Mouse (Mus musculus) embryo, embryonic 11 days (tissue): Measurements from ENCODE around the gene Rtp4.

ENCODE experiments used
- DNase-seq: peaks from one replicate; pipeline ENCODE4 v3.0.0-alpha.2; 2015

Rtp4 gene

DNA sequence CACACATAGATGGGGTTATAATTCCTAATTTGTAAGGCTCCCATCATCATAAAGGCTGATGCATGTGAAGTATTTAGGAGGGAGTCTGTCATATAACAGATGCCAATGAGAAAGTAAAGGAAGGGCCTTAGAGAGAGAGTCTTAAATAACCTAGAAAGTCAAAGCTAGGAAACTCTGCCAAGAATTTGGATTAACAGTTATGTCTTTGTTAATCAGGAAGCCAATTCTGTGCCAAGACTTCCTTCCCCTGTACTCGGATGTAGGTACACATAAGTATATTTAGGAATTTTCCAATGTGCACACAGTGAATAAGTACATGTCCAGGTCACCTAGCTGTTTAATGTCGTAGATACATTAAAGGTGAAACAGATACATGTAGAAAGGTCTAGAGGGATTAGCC lies 3.5 kb upstream of the Rtp4 start:
- DNase-seq, result no peak

DNA sequence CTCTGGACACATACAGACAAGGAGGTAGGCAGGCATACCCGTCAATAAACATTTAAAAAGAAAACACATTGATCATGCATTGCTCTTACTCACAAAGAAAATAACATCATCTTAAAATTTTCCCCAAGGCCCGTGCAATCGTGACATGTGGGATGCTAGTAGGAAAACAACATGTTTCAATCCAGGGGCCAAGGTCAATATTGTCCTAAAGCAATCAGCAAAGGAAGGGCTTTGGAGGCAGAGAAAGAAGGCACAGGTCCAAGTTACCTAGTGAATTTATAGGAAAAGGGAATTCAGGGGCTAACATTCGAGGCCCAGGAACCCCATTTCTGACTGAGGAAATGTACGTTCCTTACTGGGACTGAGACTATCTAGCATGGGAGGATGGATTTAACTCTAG lies 2.9 kb upstream of the Rtp4 start:
- no peak for DNase-seq

DNA sequence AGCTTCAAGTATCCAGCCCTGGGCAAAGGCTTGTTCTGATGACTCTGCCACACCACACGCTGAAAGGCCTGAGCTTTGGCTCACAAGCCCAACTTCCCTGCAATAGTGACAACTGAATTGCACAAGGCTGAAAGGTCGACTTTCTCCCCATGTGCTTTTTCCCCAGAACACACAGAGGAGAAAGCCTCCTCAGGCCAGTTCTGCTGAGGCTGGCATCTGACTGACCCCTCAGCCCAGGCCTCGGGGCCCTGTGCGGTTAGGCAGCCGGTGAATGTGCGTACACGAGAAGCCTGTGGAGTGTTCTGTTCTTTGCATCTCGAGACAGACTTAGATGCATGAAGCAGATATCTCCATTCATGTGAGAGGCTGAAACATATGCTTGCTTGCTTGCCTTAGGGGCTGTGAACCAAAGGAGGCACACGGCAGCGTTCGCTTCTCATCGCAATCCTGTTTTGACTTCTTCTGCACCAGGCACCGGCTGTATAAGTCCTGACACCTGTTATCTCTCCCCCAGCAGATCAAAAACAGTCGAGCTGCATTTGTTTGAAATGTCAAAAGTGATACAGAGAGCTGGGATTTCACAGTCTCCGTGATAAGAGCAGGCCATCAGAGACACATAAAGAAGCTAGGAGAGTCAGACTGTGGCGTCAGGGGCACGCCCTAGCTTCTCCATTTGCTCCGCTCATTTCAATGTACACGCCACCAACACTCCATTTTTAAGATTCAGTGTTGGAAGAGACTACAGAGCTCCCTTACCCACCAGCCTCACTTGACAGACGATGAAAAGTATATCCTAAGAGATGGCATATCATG lies 2.1 kb upstream of the Rtp4 start:
- DNase-seq, result no peak

DNA sequence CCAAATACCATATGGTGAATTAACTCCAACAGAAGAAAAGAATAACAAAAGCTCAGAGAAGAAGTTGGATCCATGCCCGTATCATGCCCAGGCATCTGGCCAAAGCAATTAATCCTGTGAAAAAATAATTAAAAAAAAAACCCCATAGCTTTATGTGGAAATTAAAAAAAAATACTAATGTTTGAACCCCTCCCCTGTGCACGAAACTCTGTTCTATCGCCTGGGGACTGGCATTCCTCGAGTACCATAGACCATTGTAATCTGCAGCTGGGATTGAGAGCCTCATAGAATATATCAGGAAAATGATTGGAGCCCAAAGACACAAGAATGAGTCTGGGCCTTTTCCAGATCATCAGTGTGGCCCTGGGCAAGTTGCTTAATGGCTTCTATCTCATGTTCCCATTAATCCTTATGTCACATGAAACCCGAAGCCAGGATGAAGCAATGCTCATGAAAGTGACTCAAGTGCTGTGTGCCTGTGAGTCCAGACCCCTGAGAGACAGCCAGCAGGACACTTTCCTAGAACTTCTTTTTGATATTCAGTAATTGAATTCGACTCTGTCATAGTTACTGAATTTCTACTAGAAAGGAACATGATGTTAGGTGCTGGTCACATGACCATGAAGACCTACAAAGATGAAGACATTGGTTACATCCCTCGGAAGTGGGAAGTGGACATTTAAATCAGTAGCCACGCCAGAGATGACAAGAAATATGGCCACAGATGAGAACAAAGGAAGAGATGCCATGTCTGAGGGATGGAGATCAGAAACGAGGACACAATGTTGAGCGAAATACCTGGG lies 1.3 kb upstream of the Rtp4 start:
- no peak for DNase-seq

DNA sequence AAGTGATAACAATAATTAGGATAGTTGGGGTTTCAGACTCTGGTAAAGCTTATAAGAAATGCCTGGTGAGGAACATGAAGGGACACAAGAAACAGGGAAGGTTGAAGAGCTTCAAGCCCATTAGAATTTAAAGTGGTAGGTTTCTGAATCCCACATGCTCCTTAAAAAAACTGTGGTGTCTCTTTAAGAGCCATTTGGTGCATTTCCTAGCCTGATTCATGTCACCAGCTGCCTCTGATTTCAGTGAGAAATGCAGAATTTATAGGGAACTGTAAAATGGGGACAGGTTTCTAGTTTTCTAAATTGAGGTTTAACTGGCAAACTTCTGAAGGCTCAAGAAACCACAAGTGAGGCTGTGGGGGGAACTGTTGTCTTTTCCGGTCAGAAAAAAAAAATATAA lies 320 bp upstream of the Rtp4 start:
- no peak for DNase-seq

DNA sequence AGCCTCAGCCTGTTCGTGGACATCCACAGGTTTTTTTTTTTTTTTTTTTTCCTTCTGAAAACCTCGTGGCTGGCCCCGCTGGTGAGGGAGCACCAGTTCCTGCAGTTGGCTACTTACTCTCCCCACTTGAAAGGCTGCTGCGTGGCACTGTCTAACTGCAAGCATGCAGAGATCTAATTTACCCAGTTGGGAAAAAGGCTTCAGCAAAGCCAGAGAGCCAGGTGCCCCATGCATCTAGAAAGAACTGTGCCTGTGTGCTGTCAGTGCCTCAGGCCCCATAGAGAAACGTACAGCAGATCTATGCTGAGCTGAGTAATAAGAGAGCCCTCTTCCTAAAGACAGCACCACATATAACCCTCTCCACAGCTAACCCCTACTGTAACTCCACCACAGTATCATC lies 1.0 kb downstream of the Rtp4 start:
- DNase-seq, result no peak

DNA sequence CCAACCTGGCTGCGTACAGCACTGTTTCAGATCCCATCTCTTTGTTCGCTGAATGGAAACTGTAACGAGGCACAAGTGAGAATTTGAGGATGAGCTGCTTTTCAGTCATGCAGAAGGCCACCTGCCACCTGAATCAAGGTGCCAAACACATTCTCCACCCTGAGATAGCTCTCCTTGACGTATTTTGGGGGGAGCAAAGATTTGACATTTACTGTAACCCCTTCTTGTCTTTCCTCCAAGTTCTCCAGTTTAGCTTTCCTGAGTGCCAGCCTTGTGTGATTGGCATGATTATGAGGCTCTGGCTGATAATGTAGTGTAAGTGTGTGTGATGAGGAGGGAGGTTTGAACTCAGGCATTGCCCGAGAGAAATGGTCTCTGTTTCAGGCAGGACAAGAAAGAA lies 2.0 kb downstream of the Rtp4 start:
- no peak for DNase-seq

DNA sequence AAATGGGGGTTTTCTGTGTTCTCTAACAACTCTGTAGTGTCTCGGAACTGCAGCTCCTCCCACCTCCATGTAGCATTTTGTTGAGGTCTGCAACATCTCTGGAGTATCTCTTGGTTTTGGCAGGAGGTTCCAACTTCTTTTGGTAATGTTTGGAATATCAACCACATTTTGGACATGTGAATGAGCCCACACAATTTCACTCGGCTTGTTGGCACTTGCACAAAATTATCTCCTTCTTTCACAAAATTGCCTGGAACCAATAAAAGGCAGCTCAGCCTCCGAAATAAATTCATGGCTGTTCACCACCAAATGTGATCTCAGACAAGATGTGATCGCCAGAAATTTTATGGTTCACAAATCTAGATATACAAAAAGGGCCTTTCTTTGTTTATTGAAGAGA lies 9.1 kb downstream of the Rtp4 start:
- DNase-seq, result no peak

DNA sequence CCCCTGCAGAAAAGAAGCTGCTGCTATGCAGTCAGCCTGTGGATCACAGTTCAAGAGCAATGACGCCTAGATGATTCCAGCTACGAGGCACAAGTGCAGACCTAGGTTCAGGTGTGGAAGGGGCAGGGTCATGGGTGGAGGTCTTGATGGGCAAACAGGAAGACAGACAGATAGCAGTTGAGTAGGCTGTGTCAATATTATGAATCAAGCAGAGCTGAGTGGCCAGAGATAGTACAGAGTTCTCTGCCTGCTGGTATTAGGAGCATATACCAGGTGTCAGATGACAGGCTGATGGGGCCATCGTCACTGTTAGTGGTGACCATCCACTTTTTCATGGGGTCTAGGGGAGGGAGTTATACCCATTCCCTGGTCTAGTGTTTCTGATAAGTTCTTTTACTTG lies 13.6 kb downstream of the Rtp4 start:
- no peak for DNase-seq

DNA sequence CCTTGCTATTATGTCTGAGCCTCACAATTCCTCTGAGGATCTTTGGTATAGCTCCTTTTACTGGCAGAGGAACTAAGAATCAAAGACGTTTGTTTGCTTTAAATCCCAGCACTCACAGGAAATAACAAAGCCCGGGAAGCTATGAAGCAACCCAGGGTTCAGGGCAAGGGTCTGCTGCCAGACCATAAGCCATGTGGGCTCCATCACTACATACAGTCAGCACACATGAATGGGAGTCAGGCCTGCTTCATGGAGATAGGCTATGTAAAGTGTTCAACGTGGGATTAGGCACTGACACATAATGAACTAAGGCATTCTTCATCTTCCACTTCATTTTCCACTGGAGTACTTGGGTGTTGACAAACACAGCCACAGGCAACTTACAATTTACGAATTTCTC lies 21.0 kb downstream of the Rtp4 start:
- DNase-seq, result no peak

DNA sequence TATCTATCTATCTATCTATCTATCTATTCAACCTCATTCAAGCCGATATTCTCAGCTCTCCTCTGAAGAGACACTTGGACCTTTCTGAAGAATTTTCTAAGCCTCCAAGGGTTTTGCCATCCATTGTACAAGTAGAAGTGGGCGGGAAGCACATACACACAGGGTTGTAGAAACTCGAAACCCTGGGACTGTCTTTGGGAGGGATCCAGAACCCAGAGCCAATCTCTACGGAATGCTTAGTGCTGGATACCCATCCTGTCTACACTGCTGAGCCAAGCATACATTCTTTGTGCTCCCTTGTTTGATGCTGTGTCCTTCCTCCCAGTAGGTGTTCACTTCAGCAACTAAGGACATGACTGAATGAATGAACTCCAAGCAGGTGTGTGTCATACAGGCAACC lies 22.8 kb downstream of the Rtp4 start:
- DNase-seq, result no peak

DNA sequence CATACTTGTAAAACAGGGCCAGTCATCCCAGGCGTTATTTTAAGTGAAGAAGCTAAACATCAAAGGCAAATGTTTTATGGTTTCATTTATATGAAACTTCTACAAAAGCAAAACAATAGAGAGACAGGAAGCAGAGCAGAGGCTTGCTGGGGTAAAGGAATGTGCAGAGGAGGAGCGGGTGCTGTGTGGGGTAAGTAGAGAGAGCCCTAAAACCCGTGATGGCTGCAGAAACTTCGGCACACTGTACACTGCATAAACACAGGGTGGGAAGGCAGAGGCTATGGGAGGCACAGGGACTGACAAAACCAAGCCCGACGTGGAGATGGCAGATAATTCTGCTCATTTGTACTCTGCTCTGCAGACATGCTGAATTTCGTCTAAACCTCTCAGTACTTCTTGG lies 24.3 kb downstream of the Rtp4 start:
- DNase-seq, result no peak

DNA sequence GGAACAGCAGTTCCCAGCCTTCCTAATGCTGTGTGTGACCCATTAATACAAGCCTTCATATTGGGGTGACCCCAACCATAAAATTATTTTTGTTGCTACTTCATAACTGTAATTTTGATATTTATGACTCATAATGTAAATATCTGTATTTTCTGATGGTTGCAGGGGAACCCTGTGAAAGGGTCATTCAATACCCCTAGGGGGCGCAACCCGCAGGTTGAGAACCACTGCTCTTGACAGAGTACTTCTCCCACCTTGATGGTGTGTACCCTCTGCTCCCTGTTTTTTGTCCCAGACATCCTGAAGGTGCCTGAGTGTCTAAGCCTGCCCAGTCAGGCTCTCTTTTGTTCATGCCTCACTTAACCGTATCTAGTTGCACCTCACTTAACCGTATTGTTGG lies 27.7 kb downstream of the Rtp4 start:
- no peak for DNase-seq

DNA sequence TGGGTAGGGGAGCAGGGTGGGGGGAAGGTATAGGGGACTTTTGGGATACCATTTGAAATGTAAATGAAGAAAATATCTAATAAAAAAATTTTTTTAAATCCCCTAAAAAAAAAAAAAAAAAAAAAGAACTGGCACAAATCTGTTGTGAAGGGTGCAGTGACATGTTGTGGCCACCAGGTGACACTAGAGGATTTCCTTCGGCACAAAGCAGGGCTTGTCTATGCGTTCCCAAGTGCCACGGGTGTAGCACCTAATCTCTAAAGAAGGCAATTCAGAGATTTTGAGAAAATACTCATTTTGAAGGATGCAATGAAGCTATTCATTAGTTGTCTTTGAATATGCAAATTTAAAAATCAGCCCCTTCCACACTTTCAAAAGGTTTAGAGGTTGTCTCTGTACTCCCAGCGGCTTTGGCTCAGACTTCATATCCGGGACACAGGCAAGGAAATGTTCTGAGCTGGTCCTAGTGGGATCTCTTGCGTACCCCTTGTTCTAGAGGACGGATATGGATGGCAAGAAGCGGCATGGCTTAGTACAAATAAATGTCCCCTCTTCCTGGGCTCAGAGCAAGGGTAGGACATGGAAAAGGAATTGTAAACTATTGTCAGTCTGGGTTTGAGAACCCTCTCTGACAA lies 30.4 kb downstream of the Rtp4 start:
- peak; percentile 77 for DNase-seq

DNA sequence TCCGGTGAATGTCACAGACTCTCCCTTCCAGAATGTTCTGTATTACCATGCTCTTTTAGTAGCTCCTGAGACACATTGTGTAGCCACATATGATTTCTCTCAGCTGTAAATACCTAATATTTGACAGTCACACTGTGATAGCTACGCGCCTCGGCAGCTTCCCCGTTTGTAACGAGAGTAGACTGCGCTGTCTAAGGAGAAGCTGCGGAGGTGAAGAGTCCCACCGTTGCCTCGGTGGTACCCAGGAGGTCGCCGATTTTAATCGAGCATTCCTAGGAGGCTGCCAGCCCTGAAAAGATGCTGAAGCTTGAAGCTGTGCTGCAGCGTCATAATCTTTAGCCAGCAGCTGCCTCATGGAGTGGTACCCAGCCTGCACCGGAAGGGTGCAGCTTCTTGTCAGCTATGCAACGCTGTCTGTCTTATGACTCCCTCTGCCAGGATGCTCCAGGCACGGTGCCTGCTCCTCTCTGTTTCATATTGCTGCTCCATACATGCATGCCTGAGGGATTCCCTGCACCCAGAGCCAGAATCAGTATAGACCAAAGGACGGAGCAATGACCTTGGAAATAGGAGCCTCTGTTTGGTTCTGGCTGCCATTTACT lies 31.0 kb downstream of the Rtp4 start:
- no peak for DNase-seq

DNA sequence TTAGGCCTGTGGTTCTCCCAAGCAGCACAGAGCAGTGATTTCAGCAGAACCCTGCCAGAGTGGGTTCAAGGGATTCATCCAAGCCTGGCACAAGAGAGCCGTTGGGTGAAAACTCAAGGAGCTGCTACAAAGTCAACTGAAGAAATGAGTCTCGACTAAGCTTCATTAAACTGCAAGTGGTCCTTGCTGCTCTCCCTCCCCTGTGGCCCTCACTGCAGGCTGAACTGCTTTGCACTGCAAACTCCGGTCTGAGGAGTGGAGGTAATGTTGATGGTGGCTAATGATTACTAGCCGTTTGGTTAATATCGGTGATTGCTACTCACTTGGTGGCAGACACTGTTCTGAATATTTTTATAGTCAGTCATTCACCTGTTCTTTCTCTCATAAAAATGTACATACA lies 34.6 kb downstream of the Rtp4 start:
- DNase-seq, result no peak

DNA sequence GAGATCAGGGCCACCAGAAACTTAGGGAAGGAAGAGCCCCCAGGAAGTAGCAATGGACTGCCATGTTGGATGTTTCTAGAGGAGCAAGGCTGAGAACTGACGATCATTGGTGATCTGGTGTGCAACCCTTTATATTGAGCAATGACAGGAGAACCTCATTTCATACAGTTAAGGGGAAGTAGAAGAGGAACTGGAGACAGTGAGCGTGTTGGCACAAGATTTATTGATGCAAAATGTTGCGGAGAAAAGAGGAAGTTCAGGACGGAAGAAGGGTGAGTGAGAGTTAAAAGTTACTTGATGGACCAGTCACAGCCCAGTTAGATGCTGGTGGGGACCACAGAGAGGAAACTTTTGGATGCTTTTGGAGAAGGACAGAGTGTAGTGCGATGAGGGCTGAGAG lies 37.1 kb downstream of the Rtp4 start:
- DNase-seq, result no peak

DNA sequence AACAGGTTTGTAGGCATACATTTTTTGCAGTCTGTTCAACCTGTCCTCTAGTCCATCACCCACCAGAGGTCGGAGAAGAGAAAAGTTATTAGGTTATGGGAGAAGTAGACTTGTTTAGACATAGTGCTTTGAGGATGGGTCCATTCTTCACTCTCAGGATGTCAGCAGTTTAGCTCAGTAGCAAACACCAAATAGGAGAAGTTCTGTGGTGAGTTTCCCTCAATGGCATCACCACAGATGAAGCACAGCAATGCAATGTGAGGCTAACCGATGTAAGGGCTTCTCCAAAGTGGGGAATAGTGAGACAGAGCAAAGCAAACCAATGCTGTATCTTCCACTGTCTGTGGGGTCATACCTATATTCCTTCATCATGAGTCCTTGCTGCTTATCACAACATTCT lies 37.6 kb downstream of the Rtp4 start:
- DNase-seq, result no peak

DNA sequence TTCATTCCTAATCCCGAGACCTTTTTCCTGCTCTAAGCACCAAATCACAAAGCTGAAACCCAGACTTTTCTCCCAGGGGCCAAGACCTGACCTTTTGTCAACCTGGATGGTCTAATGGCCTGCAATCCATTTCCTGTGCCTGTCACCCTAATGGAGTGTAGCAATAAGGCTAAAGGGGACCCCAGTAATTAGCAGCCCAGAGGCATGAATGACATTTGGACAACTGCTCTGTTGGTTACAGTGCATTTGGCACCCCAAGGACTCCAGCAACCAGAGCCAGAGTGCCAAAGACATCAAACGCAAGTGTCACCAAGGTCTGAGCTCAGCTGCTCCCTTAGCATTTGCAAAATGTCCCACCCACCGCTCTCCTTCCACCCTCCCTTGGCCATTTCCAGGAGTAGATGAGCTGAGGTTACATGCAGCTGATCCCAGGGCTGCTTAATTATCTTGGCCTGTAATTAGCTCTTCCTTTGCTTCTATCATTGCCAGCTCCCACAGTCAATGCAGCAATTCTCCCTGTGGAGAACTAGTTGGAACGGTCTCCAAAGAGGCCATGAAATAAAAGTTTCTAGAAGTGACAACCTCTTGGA lies 48.4 kb downstream of the Rtp4 start:
- no peak for DNase-seq

DNA sequence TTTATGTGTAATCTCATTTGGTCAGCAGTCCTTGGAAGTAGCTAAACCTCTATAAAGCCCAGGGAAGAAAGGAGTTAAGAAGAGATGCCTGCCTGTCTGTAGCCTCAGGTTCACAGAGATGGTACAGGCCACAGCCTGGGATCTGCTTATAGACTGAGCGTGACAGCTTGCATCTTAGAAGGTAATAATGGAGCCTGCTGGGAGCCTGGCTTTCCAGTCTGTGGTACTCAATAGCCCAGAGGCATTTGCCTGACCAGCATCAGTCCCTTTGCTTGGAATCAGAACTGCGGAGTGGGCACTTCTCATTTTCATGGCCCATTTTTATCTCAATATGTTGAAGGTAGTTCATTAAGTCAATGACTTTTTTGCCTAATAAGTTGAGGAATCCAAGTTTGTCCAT lies 54.5 kb downstream of the Rtp4 start:
- DNase-seq, result no peak

DNA sequence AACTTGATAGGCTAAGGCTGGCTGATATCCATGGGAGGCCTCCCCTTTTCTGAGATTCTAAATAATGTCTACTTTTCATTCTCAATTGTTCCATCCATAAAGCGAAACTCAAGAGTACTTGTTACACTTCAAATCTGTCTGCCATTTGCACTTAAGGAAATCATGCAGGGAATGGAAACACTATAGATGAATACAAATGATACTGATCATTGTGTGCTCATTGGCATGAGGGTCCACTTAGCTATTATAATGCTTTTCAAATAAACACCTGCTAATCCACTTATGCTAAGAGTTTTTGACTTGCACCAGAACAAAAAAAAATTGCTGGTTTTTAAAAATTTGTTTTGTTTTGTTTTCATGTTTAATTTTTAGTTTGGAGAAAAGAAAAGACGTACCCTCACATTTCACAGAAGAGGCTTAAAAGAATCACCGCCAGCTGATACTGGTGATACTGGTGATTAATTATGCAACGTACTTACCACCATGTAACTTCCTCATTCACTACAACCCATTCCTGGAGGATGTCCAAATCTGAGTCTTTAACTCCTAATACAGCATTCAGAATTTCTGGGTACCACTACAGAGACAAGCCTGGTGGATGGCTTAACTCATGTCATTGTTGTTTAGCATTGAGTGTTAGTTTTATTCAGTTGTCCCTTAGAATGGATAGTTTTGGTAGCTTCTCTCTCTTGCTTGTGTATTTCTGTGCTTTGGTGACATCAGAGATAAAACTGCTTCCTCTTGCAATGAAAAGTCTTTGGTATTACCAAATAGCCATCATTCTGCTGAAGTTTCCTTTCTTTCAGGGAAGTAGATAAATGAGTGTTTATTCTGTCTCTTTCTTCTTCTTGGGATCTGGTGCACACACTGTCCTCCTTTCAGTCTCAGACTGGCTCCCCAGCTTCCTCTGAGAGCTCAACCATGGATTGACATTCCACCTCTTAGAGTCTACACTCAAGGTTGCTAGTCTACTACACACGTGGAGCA lies 71.3 kb downstream of the Rtp4 start:
- DNase-seq, result no peak

DNA sequence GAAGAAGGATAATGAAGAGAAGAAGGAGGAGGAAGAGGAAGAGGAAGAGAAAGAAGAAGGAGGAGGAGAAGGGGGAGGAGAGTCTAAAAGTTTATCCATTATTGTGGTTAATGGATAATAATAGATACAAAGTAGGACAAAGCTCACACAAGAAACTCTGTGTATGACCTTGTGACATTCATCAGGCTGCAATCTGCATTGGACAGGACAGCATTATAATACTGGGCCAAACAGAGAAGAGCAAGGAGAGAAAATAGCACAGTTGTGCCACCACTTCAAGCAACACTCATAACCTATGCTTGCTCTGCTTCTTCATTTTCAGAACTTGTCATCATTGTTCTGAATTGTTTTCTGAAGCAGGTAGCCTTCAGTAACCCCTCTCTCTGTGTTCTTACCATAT lies 72.4 kb downstream of the Rtp4 start:
- no peak for DNase-seq
